In the genomic region with DNA sequence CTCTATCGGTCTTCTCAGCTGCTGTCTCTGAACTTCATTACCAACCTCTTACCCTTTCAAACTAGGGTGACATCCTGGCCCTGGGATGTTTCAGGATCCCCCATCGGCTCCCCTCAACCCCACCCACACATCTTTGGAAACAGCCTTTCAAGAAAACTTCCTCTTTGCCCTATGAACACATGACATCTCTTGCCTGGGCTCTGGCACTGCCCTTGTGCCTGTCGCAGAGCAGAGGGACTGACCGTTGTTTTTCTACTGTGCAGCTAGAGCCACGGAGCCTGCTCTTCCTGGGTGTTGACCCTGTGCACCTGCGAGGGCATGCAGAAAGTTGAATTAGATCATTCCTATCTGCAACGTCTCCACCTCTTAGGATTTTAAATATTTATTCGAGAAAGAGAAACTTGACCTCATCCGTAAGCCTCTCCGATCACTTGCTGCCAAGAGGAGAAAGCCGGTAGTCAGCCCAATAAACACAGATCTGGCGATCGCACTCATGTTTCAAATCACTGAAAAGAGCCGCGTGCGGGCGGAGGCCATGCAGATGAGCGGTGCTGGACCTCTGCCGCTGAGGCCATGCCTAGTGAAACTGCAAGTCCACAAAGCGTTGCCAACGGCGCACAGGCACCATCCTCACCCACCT, we compare ENCODE assay signal across 21 mouse cellular contexts. TPM values are rescaled to one million over a fixed set of nuclear protein-coding genes. Genes with fewer than 3 reads are reported as not detected.
A peak's percentile ranks its signal among the peaks of the same experiment; 100 is the strongest.
DNase-seq lines count a peak whose midpoint lies in the region; ATAC-seq and TF ChIP-seq lines count a peak whose summit lies in the region.
"Had no signal": no experiment of that assay in that cellular context is flagged by ENCODE, and none has a peak within 500 bp of the region (broad histone marks: within the 10 kb centered on the region; RNA-seq: fewer than 3 reads in every experiment).

No protein-coding gene starts in this region.

- H3K9ac ChIP-seq in kidney, embryonic 16.5 days (replicated peaks; ENCODE audit: low read length) = no peak overlapping the region
- peak overlapping the region; percentile 5; the same call in 1 of the 2 replicates for H3K9ac ChIP-seq in MEL (ENCODE audit: control insufficient read depth, low read depth, low read length, poor library complexity, severe bottlenecking)
- H3K9ac ChIP-seq in forebrain, embryonic 14.5 days (ENCODE audit: low read length) = no peak overlapping the region
- H3K9ac ChIP-seq: embryonic facial prominence, embryonic 15.5 days; forebrain, embryonic 15.5 days; hindbrain, embryonic 15.5 days; limb, embryonic 15.5 days; lung, embryonic 15.5 days; midbrain, embryonic 12.5 days had no signal

- TF ChIP-seq RAD21 in MEL (IDR thresholded peaks at IDR 0.05; ENCODE audit: low read depth, low read length) = no peak

- peak; percentile 12 for DNase-seq in kidney, adult 2 months
- no peak for DNase-seq in MEL (ENCODE audit: low read depth, low spot score)
- peak; percentile 46 for DNase-seq in lung, adult 2 months
- no peak for DNase-seq in forebrain, embryonic 14.5 days (ENCODE audit: low spot score)
- no peak for DNase-seq in layer of hippocampus, postnatal 25 days (ENCODE audit: extremely low spot score in 1 of 2, low spot score in 1 of 2)
- DNase-seq in kidney, adult 9 months = no peak
- DNase-seq: cerebellum, adult 18-20 months; heart, postnatal 14 days; kidney, postnatal 25 days; layer of hippocampus, adult 9-11 months had no signal

- H3K9me3 ChIP-seq in kidney, embryonic 16.5 days (ENCODE audit: low read length) = no peaks in the 10 kb centered on the region
- no peaks in the 10 kb centered on the region for H3K9me3 ChIP-seq in MEL (replicated peaks; ENCODE audit: insufficient read depth, low read length)
- no peaks in the 10 kb centered on the region for H3K9me3 ChIP-seq in forebrain, embryonic 14.5 days (replicated peaks; ENCODE audit: control insufficient read depth, low read length)
- H3K9me3 ChIP-seq: embryonic facial prominence, embryonic 15.5 days; forebrain, embryonic 15.5 days; heart, embryonic 10.5 days; hindbrain, embryonic 15.5 days; limb, embryonic 15.5 days; lung, embryonic 15.5 days; midbrain, embryonic 12.5 days had no signal

- H3K79me2 ChIP-seq in MEL (ENCODE audit: control insufficient read depth, insufficient read depth, low read length, poor library complexity) = no peaks in the 10 kb centered on the region
- no peaks in the 10 kb centered on the region for H3K79me2 ChIP-seq in myocyte (ENCODE audit: control insufficient read depth, insufficient read depth)

- 0 out of 4 replicates have a peak, but pooled peaks have one; percentile 7 to 27 for TF ChIP-seq EP300 in MEL (IDR thresholded peaks at IDR 0.05; ENCODE audit: low read depth in 1 of 2, low read length in 2 of 2)

- no peak overlapping the region for H3K4me3 ChIP-seq in kidney, adult 2 months (ENCODE audit: insufficient read depth, low read depth, low read length)
- no peak overlapping the region for H3K4me3 ChIP-seq in kidney, embryonic 16.5 days (ENCODE audit: low read length)
- H3K4me3 ChIP-seq in MEL (ENCODE audit: control insufficient read depth in 1 of 2, insufficient read depth in 1 of 2, low read depth in 2 of 2, low read length in 2 of 2) (peak overlapping the region in 1 of 2 experiments; percentile 9; a peak in 1 of 4 replicates), myocyte (no peak overlapping the region)
- peak overlapping the region; percentile 37 for H3K4me3 ChIP-seq in lung, adult 2 months (replicated peaks; ENCODE audit: extremely low read depth, low read depth, low read length)
- H3K4me3 ChIP-seq in forebrain, embryonic 14.5 days (ENCODE audit: low read depth, low read length) = no peak overlapping the region
- H3K4me3 ChIP-seq: embryonic facial prominence, embryonic 15.5 days; forebrain, embryonic 15.5 days; heart, embryonic 10.5 days; hindbrain, embryonic 15.5 days; limb, embryonic 15.5 days; lung, embryonic 15.5 days; midbrain, embryonic 12.5 days had no signal

- no peak for TF ChIP-seq POLR2A in kidney, adult 2 months (IDR thresholded peaks at IDR 0.05; ENCODE audit: low read depth, low read length)
- TF ChIP-seq POLR2A in MEL (IDR thresholded peaks at IDR 0.05; ENCODE audit: control insufficient read depth in 1 of 2, insufficient read depth in 1 of 2, low read depth in 1 of 2, low read length in 2 of 2, poor library complexity in 1 of 2) (no peak), myocyte (IDR thresholded peaks at IDR 0.05; ENCODE audit: insufficient read length, low read depth) (no peak)
- TF ChIP-seq POLR2A in lung, adult 2 months (IDR thresholded peaks at IDR 0.05; ENCODE audit: borderline replicate concordance, extremely low read depth, low read depth, low read length) = no peak

- H3K27ac ChIP-seq in kidney, adult 2 months (ENCODE audit: insufficient read depth, low read depth, low read length) = no peak overlapping the region
- H3K27ac ChIP-seq in kidney, embryonic 16.5 days (ENCODE audit: low read length) = no peak overlapping the region
- no peak overlapping the region for H3K27ac ChIP-seq in MEL (ENCODE audit: control insufficient read depth, low read depth, low read length)
- no peak overlapping the region for H3K27ac ChIP-seq in forebrain, embryonic 14.5 days (ENCODE audit: low read depth, low read length)
- H3K27ac ChIP-seq: embryonic facial prominence, embryonic 15.5 days; forebrain, embryonic 15.5 days; heart, embryonic 10.5 days; hindbrain, embryonic 15.5 days; limb, embryonic 15.5 days; lung, embryonic 15.5 days; midbrain, embryonic 12.5 days had no signal

- no peak overlapping the region for H3K4me2 ChIP-seq in kidney, embryonic 16.5 days (replicated peaks; ENCODE audit: low read depth, low read length)
- peak overlapping the region; percentile 32 for H3K4me2 ChIP-seq in myocyte (ENCODE audit: low read depth)
- no peak overlapping the region for H3K4me2 ChIP-seq in forebrain, embryonic 14.5 days (ENCODE audit: low read length)
- H3K4me2 ChIP-seq: embryonic facial prominence, embryonic 15.5 days; forebrain, embryonic 15.5 days; hindbrain, embryonic 15.5 days; limb, embryonic 15.5 days; lung, embryonic 15.5 days; midbrain, embryonic 12.5 days had no signal

- WGBS in kidney, adult 2 months = 61% methylated on average over 22 of the region's 22 CpGs
- 71% methylated on average over 22 of the region's 22 CpGs for WGBS in kidney, embryonic 16.5 days
- whole genome bisulfite sequencing in lung, adult 2 months = 44% methylated on average over 22 of the region's 22 CpGs
- 89% methylated on average over 22 of the region's 22 CpGs for WGBS in forebrain, embryonic 14.5 days

- H3K4me1 ChIP-seq in kidney, adult 2 months (ENCODE audit: control insufficient read depth, insufficient read depth, low read length) = no peaks in the 10 kb centered on the region
- H3K4me1 ChIP-seq in kidney, embryonic 16.5 days (ENCODE audit: insufficient read depth, low read length) = 0 out of 2 replicates have a peak, but pooled peaks cover 2% of the 10 kb centered on the region
- peaks cover 12 to 21% of the 10 kb centered on the region in 2 experiments for H3K4me1 ChIP-seq in MEL (ENCODE audit: control insufficient read depth in 1 of 2, insufficient read depth in 2 of 2, low read length in 2 of 2)
- H3K4me1 ChIP-seq in lung, adult 2 months (ENCODE audit: control insufficient read depth, insufficient read depth, low read length) = peaks cover 7% of the 10 kb centered on the region
- H3K4me1 ChIP-seq in forebrain, embryonic 14.5 days (ENCODE audit: control insufficient read depth, insufficient read depth, low read length) = no peaks in the 10 kb centered on the region
- H3K4me1 ChIP-seq: embryonic facial prominence, embryonic 15.5 days; forebrain, embryonic 15.5 days; hindbrain, embryonic 15.5 days; midbrain, embryonic 12.5 days had no signal

- no peaks in the 10 kb centered on the region for H3K36me3 ChIP-seq in kidney, adult 2 months (ENCODE audit: control insufficient read depth, insufficient read depth, low read length)
- no peaks in the 10 kb centered on the region for H3K36me3 ChIP-seq in kidney, embryonic 16.5 days (ENCODE audit: insufficient read depth, low read length)
- peaks cover 0 to 15% of the 10 kb centered on the region in 2 experiments; a peak in 2 of 4 replicates for H3K36me3 ChIP-seq in MEL (ENCODE audit: control insufficient read depth in 1 of 2, insufficient read depth in 2 of 2, low read length in 2 of 2)
- H3K36me3 ChIP-seq in myocyte (ENCODE audit: control insufficient read depth, insufficient read depth) = no peaks in the 10 kb centered on the region
- H3K36me3 ChIP-seq in forebrain, embryonic 14.5 days (ENCODE audit: control insufficient read depth, insufficient read depth, low read length) = no peaks in the 10 kb centered on the region
- H3K36me3 ChIP-seq: embryonic facial prominence, embryonic 15.5 days; forebrain, embryonic 15.5 days; heart, embryonic 10.5 days; hindbrain, embryonic 15.5 days; limb, embryonic 15.5 days; lung, embryonic 15.5 days; midbrain, embryonic 12.5 days had no signal

- no peaks in the 10 kb centered on the region for H3K27me3 ChIP-seq in kidney, adult 2 months (replicated peaks; ENCODE audit: control insufficient read depth, insufficient read depth, low read length)
- H3K27me3 ChIP-seq in kidney, embryonic 16.5 days (ENCODE audit: insufficient read depth, low read length) = no peaks in the 10 kb centered on the region
- H3K27me3 ChIP-seq in MEL (ENCODE audit: control insufficient read depth in 1 of 2, insufficient read depth in 2 of 2, low read length in 2 of 2) (no peaks in the 10 kb centered on the region), myocyte (ENCODE audit: control insufficient read depth, insufficient read depth, insufficient read length) (peaks cover 8% of the 10 kb centered on the region)
- no peaks in the 10 kb centered on the region for H3K27me3 ChIP-seq in forebrain, embryonic 14.5 days (replicated peaks; ENCODE audit: control insufficient read depth, insufficient read depth, low read length)
- H3K27me3 ChIP-seq: embryonic facial prominence, embryonic 15.5 days; forebrain, embryonic 15.5 days; hindbrain, embryonic 15.5 days; limb, embryonic 15.5 days; lung, embryonic 15.5 days had no signal

- H3ac ChIP-seq in myocyte (ENCODE audit: control insufficient read depth, insufficient read length) = no peak overlapping the region

- ATAC-seq in kidney, embryonic 16.5 days (ENCODE audit: low FRiP score, low TSS enrichment) = no peak
- ATAC-seq in forebrain, embryonic 14.5 days = no peak
- ATAC-seq: forebrain, embryonic 15.5 days had no signal

- no peak for TF ChIP-seq CTCF in kidney, adult 2 months (conservative IDR thresholded peaks at IDR 0.05; ENCODE audit: insufficient read depth, insufficient read length, low read depth, low read length)
- no peak for TF ChIP-seq CTCF in MEL (IDR thresholded peaks at IDR 0.05 in 2 of 3, conservative IDR thresholded peaks at IDR 0.05 in 1 of 3; ENCODE audit: control insufficient read depth in 1 of 3, insufficient read depth in 1 of 3, low read depth in 2 of 3, low read length in 3 of 3, poor library complexity in 1 of 3, severe bottlenecking in 1 of 3)
- TF ChIP-seq CTCF in lung, adult 2 months (IDR thresholded peaks at IDR 0.05; ENCODE audit: insufficient read depth, low read length) = no peak

RNA-seq across cellular contexts. Expression of a gene that starts 43.8 kb away (rescaled TPM):
- 0.23 and 0.68 TPM in 2 replicates for polyA plus RNA-seq in kidney, adult 2 months (2012; rRNA removed)
- 1.1 and 1.3 TPM in 2 replicates for polyA plus RNA-seq in kidney, embryonic 16.5 days (2015; fragmentation: Nextera tagmentation; extraction: Ambion mirVana)
- total RNA-seq in MEL (2012; rRNA removed) = not detected in 2 replicates
- not detected for polyA plus RNA-seq in MEL (2012; ENCODE audit: insufficient read depth in 1 of 2, insufficient read length in 2 of 2, low read depth in 1 of 2, low replicate concordance in 2 of 2, missing spikeins in 1 of 2)
- polyA plus RNA-seq in lung, adult 2 months (2012; rRNA removed) = 2.4 and 3.5 TPM in 2 replicates
- polyA plus RNA-seq in myocyte (2012; fragmentation: generic; extraction: Trizol) = not detected
- 0.75 and 0.99 TPM in 2 replicates for polyA plus RNA-seq in forebrain, embryonic 14.5 days (2014; fragmentation: Nextera tagmentation; extraction: Ambion mirVana)
- not detected for total RNA-seq in layer of hippocampus, postnatal 25 days (2021)
- total RNA-seq: adrenal gland, adult 18-20 months; left cerebral cortex, postnatal 14 days had no signal
- polyA plus RNA-seq: midbrain, embryonic 12.5 days had no signal

RNA-seq across cellular contexts. Expression of a gene that starts 52.5 kb away (rescaled TPM):
- 14.2 and 18.4 TPM in 2 replicates for polyA plus RNA-seq in kidney, adult 2 months (2012; rRNA removed)
- polyA plus RNA-seq in kidney, embryonic 16.5 days (2015; fragmentation: Nextera tagmentation; extraction: Ambion mirVana) = 1.1 and 1.8 TPM in 2 replicates
- 42.3 and 43.4 TPM in 2 replicates for total RNA-seq in MEL (2012; rRNA removed)
- polyA plus RNA-seq in MEL (2012; ENCODE audit: insufficient read depth in 1 of 2, insufficient read length in 2 of 2, low read depth in 1 of 2, low replicate concordance in 2 of 2, missing spikeins in 1 of 2) (10 to 100 TPM in 1 of 2 experiments, not detected in 1; 26.8 TPM), myocyte (2012; fragmentation: generic; extraction: Trizol) (0.68 TPM)
- polyA plus RNA-seq in lung, adult 2 months (2012; rRNA removed) = 592 and 698 TPM in 2 replicates
- 2.7 and 3.4 TPM in 2 replicates for polyA plus RNA-seq in forebrain, embryonic 14.5 days (2014; fragmentation: Nextera tagmentation; extraction: Ambion mirVana)
- 10 to 100 TPM; 86.3 to 89.3 TPM for total RNA-seq in layer of hippocampus, postnatal 25 days (2021)
- polyA plus RNA-seq: midbrain, embryonic 12.5 days had no signal

Comparison
In these comparisons a context has a peak if more than half of its experiments do, and no peak if none do; other contexts are left out.
1. DNase-seq: peak in kidney, adult 2 months (single experiment) and lung, adult 2 months (single experiment); none in MEL (single experiment), forebrain, embryonic 14.5 days (single experiment), layer of hippocampus, postnatal 25 days (0 of 2) and kidney, adult 9 months (single experiment).
2. RNA of a gene that starts 52.5 kb away (polyA plus RNA-seq): 592 to 698 TPM in lung, adult 2 months; 26.8 TPM in MEL, 14.2 to 18.4 TPM in kidney, adult 2 months, 2.7 to 3.4 TPM in forebrain, embryonic 14.5 days, 1.1 to 1.8 TPM in kidney, embryonic 16.5 days and 0.68 TPM in myocyte (single experiment); every median in the first group is over 10 times any median in the second.